Mouse (Mus musculus): ENCODE data around the gene Irx4. TPM values are rescaled to one million over a fixed set of nuclear protein-coding genes. Genes with fewer than 3 reads are reported as not detected.

The Irx4 gene
- polyA plus RNA-seq, 1 experiment, result not detected

Other genes starting within 250 kb of the Irx4 start
- gene Mrpl36, start 68.0 kb downstream of the Irx4 start, polyA plus RNA-seq (2012; rRNA removed), result 65.7 and 73.3 TPM in 2 replicates
- 288 and 323 TPM in 2 replicates for gene Ndufs6, start 68.1 kb downstream of the Irx4 start, polyA plus RNA-seq (2012; rRNA removed)
- 33.4 and 44.2 TPM in 2 replicates for gene Lpcat1, start 206.7 kb downstream of the Irx4 start, polyA plus RNA-seq (2012; rRNA removed)

Data from frontal cortex, adult 2 months (tissue).